Mouse (Mus musculus) stomach, postnatal 0 days (tissue): ENCODE data around the gene Eed.

Experiments used
- CTCF ChIP-seq: IDR thresholded peaks from 2 replicates; pipeline ENCODE4 v1.5.1; 2016; ENCODE audit warnings: antibody characterized with exemption, low read depth, mild to moderate bottlenecking, moderate library complexity
- EP300 ChIP-seq: optimal IDR thresholded peaks from 2 replicates; pipeline ENCODE3; 2016; ENCODE audit warnings: antibody characterized with exemption

DNA sequence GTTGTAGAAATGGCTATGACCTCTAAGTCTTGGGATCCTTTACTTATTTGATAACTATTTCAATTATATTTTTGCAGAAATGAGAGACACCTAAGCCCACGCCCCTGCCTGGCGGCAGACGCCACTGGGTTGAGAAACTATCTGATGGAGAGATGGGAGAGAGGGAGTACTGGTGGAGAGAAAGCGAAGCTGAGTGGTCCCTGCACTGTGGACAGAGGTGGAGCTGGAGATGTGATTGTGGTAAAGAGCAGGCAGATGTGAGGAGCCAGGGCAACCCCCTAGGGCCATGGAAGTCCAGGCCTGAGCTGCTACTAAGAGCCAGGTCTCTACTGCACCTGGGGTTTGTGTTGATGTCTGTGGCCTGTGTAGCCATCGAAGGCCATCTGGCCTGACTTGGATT, 18.7 kb upstream of the Eed start:
- no peak for TF ChIP-seq CTCF
- no peak for TF ChIP-seq EP300
